Mouse (Mus musculus): ENCODE results near the gene Gm36079.
"Not testable (repeated sequence)": the region's sequence is repeated elsewhere in the genome, so short reads cannot be mapped to it uniquely, and the experiment has no call there.

Gene Gm36079

DNA sequence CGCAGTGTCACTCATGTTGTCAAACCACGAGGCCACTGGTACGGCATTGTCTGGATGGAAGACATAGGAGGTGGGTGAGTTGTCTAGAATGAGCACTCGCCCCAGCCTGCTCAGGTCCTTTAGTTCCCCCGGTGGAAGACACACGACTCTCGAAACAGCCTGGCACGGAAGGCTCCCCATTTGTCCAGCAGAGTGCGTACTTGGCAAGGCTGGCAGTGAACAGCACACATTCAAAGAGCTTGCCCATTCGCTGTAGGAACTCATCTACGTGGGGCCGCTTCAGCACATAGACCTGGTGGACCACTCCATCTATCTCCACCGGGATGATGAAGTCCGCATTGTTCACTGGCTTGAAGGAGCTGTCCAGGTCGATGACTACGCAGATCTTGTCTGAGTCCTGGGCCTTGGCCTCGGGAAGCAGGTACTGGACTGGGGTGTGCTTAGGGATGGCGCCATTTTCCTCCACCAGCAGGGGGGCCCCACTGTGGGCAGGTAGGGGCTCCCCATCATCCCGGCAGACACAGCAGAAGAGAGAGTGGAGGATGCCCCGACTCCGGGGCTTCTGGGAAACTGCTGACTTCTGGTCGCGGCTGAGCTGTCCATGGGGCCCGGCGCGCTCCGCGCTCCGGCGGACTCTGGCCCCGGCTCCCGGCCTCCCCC lies 11.3 kb downstream of the Gm36079 start:
- DNase-seq: not testable (repeated sequence)

DNA sequence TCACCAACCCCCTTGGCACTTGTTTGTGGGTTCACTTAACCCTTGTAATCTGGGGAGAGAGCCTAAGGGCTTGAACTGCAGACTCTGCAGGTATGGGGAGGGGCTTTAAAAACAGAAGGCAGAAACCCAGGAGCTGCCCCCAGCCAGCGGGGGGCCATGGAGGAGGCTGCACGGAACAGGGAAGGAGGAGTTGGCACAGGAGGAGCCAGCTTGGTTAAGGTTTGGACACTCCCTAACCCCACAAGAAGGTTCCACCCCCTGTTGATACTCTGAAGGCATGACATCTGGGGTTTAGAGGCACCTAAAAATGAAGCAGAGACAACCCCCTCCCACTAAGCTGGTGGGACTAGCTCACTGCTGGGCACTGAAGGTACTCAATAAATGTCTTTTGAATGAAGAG lies 12.8 kb downstream of the Gm36079 start:
- not testable (repeated sequence) for DNase-seq

DNA sequence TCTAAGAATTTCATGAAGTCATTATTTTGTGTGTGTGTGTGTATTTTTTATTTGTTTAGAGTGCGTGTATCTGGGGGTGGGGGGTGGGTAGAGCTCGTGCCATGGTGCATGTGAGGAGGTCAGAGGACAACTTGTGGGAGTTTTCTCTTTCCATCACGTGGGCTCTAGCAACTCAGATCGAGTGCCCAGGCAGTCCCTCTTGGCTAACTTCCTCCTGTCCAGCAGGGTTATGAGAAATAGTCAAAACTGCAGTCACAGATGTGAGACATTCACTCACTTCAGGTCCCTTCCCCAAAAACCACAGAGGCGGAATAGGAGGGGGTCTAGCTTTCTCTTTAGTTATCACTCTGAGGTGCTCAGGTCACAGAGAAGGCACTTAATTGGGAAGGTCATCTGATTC lies 13.3 kb downstream of the Gm36079 start:
- DNase-seq: not testable (repeated sequence)

DNA sequence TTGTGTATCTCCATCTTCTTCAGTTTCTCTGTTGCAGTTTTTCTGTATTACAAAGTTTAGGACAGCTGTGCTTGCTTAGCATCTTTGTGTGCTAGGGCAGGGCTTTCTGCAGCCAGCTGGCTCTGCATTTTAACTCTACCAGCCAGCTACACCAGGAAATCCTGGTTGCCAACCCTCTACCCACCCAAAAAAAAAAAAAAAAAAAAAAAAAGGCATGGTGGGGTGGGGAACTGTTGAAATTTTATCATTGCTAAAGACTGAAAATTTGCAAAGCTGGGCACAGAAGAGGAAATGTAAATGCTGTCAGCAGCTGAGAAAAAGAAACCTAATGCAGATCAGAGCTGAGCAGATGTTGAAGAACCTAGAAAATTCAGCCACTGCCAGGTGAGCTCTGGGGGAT lies 16.7 kb downstream of the Gm36079 start:
- not testable (repeated sequence) for DNase-seq

DNA sequence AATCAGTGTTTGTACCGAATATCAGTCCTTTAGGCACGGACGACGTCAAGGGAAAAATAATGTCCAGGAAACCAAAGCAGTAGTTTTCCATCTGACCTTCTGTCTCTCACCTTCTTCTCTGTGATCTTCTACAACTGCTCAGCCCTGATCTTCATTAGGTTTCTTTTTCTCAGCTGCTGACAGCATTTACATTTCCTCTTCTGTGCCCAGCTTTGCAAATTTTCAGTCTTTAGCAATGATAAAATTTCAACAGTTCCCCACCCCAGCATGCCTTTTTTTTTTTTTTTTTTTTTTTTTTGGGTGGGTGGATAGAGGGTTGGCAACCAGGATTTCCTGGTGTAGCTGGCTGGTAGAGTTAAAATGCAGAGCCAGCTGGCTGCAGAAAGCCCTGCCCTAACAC lies 27.6 kb downstream of the Gm36079 start:
- not testable (repeated sequence) for DNase-seq

DNA sequence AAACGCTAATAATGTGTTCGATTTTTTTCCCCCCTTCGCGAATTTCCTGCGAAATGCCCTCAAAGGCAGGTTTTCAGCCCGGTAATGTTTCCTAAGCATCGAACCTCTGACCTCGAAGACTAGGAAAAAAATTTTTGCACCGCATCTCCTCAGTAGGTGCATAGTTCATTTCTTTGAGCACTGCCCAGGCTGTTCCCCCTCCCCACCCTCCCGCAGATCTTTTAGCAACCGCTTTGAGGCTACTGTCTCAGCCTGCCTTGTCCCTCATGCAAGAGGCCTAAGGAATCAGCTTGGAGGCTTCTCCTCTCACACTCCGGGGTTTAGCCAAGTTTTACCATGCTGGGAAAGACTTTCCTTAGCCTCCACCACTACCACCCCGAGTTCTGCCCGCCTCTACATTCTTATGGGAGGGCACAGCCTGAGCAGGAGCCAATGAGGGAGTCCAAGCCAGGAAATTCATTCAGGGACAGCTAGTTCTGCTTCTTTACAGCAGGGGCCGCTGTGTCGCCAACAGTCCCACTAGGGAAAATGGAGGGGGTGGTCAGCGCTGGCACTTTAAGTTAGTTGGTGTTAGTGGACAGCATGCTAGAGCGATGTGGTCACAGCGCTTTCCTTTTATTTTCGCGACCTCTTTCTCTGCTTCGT lies 28.2 kb downstream of the Gm36079 start:
- DNase-seq: not testable (repeated sequence)

DNA sequence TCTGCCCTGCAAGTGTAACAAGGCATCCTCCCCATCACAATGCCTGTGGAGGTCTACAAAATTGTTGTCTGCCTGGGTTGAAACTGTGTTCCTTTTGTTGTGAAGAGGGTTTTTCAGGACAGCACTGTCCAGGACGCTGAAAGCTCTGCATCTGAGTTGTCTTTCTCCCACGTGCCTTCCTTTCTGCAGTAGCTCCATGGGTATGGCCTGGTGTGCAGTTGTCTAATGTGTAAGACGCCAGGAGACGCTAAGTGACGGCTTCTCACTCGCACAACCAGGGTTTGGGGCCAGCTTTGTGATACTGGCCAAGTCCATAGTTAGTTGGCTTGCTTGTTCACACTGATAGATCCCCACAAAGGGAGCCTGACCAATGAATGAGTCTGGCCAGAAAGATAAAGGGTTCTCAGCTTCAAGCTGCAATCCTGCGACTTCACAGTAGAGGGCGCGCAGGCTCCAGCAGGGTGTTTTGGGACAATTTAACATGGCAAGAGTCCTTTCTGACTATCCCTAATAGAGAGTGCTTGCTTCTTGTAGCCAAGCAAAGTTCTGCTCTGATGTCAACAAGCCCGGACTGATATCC lies 34.8 kb downstream of the Gm36079 start:
- DNase-seq: not testable (repeated sequence)

DNA sequence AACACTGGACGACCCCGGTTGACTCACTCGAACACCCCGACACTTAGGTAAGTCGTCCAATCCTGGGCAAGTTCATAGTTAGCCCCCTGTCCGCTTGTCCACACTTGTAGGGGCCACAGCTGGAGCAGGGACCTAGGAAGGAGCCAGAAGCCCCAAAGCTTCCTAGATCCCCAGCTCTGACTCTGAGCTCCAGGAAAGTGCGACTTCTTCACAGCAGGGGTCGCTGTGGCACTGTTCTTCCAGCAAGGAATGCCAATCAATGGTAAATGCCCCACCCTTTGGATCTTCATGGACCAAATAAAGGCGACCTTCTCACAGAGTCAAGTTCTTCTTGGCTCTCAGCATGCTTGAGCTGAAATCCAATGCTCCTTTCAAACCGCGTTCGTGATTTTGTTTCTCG lies 35.5 kb downstream of the Gm36079 start:
- DNase-seq: not testable (repeated sequence)

Data from cerebellum, adult 18-20 months (tissue).